Mouse (Mus musculus) layer of hippocampus, adult 9-11 months (tissue): ENCODE measurements around the gene Cx3cr1.

Experiments used
- DNase-seq: peaks from one replicate; pipeline ENCODE4 v3.0.0; 2022

The Cx3cr1 gene

DNA sequence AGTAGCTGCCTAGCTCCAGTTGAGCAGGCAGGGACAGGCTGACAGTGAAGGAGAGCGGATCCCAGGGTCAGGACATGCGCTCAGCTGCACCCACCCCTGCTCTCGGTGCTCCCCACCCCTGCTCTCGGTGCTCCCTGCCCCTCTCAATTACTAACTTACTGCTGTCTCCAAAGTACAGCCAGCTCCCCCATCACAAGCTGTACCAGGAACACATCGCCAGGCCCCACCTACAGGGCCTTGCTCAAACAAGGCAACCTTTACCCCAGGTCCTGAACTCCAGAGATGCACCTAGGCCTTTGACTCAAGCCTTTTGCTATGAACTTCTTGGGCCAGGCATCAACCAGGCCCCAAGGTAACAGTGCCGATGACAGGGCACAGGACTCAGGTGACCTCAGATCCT is 136.0 kb downstream of the Cx3cr1 start:
- DNase-seq: no peak

DNA sequence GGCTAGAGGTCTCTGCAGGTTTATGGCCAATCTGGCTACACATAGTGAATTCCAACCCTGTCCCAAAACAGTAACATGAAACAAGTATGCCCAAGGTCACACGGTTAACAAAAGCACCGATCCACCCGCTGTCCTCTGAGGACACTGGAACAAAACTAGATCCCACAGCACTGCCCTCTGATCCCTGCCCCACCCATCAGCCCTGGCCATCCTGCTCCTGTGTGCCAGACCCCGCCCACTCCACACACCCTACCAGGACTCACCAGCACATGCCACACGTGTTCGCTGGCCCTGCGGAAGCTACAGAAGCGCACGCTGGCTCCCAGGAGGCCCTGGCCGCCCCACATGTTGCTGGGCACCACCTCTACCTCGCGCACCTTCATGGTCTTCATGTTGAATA is 137.3 kb downstream of the Cx3cr1 start:
- DNase-seq: no peak

DNA sequence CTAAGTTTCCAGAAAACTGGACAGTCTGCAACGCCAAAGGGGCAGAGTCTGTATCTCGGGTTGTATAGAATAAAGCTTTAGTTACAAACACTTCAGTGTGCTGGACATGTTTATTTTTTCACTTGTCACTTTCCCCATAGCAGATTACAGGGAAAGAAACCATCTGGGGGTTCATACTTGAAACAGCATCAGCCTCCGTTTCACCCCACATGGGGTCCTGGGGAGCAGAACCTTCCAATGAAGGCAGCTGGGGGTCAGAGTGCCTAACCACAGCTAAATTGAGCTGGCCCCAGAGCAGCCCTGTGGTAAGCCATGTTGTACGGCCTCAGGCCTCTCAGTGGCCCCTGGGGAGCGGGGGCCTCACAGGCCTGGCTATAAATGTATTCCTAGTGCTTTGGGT is 143.2 kb downstream of the Cx3cr1 start:
- no peak for DNase-seq

DNA sequence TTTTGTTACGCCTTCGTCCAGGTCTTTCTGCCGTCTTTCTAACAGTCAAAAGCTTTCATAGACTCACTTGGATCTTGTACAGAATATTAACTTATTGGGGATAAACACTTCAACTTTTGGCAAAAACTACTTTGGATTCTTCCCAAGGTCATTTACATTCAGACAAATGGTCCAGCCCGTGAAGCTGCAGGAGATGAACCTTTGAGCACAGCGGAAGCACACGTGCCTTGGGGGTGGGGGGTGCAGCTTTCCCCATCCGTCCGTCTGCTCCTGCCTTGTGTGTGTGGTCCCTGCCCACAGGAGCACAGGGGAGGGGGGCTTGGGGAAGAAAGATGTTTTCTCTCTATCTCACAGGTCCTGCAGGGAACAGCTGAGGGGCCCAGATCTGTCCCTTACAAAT is 143.9 kb downstream of the Cx3cr1 start:
- DNase-seq: no peak

DNA sequence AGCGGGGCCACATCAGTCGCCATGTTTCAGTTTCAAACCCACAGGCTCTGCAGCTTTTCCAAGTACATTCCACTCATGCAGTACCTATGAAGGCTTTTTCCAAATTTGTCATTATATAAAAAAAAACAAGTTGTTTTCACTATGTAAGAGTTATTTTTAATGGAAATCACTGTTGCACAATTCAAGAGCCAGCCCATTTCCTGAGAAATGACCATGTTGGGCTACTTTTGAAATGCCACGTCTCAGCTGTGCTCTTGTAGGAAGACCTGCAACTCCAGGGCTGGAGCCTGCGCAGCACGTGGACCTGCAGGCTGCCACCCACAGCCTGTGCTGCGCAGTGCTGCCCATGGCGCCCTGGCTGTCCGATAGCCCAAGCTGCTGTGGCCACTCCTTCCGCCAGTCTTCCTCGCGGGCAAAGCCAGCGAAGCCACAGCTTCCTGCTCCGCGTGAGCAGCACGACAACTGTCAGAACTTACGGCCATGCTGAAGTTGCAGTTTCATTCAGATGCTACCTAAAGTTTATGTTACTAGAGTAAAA is 144.5 kb downstream of the Cx3cr1 start:
- DNase-seq: peak; percentile 34

DNA sequence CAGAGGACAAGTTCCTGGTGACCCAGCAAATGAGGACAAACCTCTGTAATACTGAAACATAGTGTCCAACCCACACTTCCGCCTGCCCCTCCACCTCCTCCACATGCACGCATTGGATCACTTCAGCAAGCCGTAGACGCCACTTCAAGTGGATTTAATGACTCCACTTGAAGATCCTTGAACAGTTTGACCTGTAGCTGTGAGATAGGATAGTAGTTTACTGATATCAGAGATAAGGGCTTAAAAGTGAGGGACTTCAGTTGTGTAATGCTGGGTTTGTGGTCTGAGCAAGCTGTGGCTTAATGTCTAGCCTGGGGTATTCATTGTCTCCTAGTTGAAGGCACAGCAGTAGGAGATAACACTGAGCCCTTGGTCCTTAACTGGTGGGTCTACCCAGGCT is 146.2 kb downstream of the Cx3cr1 start:
- DNase-seq: no peak

DNA sequence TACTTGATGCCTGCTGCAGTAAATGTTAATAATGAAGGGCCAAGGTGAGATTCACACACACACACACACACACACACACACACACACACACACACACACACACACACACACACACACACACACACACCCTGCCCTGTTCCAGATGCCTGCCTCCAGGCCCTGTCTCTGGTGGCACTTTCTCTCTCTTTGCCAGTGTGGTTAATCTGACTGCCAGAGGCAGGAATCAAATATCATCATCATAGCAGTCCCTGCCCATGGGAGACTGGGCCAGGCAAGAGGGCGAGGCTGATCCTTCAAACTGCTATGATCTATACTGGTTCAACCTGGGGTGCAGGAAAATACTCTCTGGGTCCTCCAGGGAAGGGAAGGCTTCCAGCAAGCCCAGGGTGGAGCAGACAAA is 149.8 kb downstream of the Cx3cr1 start:
- DNase-seq: no peak

DNA sequence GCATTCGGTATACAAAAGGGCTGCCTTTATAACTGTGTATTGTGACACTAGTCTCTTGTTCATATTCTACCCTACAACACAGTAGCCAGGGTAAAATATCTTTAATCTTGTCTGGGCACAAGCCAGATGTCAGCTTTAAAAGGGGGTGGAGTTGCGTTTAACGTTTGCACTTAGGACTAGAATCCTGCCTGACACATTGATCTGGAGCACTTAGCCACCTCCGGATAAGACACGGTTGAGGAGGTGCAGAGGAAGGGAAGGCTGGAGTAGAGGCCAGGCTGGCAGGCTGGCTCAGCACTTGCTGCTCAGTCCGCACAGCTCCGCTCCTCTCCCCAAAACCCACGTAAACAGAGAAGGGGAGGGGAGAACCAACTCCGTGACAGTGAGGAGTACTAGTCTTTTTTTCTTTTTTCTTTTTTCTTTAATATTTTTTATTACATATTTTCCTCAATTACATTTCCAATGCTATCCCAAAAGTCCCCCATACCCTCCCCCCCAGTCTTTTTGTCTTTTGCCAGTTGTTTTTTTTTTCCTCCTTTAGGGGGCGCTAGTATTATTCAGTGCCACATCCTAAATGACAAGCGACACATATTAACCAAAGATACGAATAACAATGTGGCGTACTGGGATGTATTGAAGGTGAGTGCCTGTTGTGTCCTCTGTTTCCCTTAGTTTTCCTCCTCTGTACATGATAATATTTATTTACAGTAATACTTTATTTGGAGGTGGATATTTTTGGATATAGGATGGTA is 156.4 kb downstream of the Cx3cr1 start:
- DNase-seq: no peak

DNA sequence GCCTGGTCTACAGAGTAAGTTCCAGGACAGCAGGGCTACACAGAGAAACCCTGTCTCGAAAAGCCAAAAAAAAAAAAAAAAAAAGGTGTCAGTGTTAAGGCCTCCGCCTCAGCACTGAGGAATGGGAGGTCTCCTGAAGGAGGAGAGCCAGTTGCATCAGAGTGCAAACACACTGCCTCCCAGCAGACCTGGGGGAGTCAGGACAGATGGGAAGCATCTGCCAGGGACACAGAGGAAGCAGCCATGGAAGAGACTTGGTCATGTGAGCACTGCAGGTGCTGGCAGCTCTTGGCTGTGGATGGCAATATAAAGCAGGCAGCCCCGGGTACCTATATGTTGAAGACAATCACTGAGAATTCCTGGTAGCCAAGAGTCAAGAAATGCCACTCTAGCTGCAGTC is 159.7 kb downstream of the Cx3cr1 start:
- DNase-seq: peak; percentile 55

DNA sequence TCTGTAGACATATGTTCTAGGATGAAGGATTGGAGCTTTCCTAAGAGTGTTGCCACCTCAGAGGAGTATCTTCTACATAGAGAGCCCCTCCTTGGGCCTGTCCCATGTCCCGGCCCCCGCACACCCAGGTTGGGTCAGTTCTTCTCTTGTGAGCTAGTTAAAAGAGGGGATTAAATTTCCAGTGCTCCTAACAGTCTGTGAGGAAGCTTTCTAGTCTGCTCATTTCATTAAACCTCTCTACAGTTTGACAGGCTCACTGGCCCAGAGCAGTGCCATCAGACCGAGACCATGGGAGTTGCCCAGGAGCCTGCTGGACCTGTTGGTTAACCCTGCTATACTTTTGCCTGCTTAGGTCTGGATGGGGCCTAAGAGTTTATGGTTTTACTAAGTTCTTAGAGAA is 161.0 kb downstream of the Cx3cr1 start:
- no peak for DNase-seq

DNA sequence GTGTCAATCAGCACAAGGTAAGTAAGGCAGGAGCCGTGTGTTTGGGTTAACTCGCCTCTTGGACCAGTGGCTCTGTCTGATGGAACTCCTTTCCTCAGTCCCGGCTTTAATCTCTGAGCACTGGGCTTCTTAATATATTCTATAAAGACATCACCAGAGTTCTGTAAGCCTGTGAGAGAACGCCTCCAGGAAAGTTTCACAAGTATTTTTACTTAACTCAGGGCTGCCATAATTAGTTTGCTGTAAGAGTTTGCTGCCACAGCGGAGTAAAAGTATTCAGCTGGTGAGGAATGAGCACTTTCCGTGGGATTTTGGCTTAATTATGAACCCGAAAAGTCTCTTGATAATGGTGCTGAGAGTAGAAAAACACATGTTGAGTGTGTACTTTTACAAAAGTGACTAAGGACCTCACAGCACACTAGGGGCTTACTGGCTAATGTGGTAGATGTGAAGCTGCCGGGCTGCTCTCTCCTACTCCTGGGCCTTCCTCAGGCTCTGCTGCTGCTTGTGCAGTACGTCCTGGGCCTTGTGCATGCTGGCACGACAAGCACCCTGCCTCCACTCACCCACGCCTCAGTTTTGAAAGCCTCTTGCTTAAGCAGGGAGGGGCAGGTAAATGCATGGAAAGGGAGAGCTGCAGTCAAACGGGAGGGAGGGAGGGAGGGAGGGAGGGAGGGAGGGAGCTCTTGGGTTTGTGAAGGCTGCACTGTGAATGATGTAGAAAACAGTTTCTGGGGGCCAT is 167.1 kb downstream of the Cx3cr1 start:
- no peak for DNase-seq

DNA sequence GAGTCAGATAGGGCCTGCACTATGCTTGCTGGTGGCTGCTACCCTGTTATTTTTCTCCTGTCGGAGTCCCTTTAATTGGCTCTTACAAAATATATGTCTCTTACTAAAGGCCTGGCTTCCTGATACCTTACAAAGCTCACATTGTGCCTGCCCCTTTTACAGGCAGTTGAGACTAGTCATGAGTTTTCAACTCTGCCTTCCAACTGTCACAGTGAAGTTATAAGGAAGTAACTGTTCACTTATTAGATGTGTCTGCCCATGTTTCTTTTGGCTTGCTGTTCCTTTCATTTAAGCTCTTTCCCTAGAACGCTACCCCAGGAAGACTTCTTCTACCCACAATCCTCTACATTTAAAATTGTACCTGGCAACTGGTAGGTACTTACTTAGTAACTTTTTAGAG is 170.2 kb downstream of the Cx3cr1 start:
- no peak for DNase-seq

DNA sequence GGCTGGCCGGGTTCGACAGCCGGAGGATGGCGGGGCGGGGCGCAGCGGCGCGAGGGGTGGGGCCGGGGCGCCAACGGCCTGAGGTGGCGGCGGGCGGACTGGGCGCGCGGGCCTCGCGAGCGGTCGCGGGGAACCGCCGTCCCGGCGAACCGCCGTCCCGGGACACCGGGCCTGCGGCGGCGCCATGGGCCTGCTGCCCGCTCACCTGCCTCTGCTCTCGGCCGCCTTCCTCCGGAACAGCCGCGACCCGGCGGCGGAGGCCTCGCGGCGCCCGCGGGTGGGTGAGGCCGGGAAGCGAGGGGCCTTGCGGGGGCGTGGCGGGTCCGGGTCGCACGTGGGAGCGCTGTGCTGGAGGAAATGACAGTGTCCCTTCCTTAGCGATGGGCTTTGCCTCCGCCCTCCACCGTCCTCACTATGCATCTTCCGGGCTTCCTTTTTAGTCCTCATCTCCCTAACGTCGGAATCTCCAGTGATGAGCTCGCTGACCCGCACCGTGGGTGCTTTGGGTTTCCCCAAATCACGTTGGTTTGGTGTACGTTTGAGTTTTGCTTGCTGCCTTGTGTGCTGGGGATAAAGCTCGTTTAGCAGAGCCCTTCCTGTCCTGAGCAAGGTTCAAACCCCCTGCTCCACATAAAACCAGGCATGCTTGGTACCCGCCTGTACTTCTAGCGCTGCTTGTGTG is 174.5 kb downstream of the Cx3cr1 start:
- DNase-seq: peak; percentile 10

DNA sequence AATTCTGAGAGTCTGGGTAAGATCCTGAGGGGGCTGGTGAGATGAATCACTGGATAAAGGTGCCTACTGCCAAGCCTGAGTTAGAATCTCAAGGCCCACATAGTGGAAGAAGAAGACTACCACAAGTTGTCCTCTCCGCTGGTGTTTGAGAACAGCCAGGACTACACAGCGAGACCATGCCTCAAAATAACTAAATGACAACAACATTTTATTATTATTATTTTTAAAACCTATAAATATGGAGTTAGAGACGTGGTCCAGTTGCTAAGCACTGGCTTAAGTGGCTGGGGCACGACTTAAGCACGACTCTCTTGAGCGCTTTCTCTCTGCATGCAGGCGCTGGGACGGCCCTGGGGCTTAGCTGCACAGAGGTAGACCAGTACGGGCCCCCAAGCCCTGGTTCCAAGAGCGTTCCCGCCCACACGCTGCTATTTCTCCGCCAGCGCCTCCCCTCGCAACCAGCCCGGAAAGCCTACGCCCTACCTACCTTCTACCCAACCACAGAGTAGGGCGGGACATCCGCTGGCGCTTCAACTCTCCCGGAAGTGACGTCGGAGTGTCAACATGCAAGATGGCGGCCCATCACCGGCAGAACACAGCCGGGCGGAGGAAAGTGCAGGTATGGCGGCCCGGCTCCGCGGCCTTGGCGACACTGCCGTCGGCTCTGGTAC is 175.2 kb downstream of the Cx3cr1 start, which contains the start of gene Wdr48:
Gene Wdr48 (plus strand): TSS at position 540 of the 671 bp plus-strand sequence.
- peak; percentile 98 for DNase-seq

DNA sequence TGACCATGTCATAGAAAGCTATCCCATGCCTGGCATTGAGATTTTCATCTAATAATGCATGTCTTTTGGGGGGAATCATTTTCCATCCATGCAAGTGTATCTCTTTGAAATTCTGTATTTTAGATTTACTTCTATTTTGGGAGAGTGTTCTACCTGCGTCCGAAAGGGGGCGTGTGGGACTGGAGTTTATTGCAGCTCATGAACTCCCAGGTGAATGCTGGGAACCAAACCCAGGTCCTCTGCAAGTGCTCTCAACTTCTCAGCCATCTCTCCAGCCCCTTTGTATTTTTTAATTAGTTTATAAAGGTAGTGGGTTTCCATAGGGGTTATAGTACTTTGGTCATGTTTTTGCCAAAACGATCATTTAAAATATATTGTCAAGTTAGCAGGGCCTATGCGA is 175.8 kb downstream of the Cx3cr1 start:
- no peak for DNase-seq

DNA sequence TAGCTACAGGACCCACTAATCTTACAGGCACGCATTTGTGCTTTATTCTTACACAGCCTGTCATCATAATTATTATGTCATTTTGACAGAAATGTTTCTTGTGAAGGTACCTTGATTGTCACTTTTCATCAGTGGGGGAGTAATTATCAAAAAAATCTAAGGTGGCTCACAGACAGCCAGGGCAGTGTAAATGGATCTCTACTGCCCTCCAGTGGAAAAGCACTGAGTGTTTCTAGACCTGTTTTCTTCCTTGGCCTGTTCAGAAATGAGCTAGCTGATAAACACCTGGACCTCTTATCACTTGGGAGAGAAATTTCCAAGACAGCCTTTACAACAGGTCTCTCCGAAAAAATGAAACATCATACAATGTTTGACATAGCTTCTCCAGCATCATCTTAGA is 179.0 kb downstream of the Cx3cr1 start:
- DNase-seq: peak; percentile 32

DNA sequence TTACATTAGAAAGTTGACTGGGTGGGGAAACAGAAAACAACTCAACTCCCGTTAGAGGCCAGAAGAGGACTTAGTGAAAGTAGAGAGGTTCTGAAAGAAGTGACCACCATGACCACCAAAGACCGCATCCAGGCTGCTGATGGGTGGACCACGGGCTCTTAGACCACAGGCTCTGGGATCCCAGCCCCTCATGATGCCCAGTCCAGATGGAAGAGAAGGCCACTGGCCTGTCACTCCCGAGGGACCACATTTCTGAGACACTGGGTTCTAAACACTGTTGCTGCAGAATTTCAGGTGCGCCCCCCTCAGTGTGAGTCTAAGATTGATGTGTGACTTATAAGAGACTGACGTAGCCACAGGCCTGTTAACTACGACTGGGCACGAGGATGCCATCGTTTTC is 180.2 kb downstream of the Cx3cr1 start:
- DNase-seq: no peak

DNA sequence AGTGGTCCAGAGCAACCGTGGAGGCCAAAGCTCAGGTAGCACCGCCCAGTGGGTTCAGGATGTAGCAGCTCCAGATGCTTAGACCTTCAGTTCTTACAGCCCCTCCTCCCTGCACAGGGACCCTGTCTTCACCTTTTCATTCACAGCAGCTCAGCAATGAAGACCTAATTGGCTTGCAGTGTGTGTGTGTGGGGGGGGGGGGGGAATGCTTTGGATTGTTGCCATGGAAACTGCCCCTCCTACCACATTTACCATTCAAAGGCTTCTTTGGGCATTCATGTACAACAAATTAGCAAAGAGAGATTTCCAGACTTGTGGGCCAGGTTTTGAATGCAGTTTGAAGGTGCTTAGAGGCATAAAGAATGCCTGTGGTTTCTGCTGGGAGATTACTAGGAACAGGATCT is 180.8 kb downstream of the Cx3cr1 start:
- no peak for DNase-seq

DNA sequence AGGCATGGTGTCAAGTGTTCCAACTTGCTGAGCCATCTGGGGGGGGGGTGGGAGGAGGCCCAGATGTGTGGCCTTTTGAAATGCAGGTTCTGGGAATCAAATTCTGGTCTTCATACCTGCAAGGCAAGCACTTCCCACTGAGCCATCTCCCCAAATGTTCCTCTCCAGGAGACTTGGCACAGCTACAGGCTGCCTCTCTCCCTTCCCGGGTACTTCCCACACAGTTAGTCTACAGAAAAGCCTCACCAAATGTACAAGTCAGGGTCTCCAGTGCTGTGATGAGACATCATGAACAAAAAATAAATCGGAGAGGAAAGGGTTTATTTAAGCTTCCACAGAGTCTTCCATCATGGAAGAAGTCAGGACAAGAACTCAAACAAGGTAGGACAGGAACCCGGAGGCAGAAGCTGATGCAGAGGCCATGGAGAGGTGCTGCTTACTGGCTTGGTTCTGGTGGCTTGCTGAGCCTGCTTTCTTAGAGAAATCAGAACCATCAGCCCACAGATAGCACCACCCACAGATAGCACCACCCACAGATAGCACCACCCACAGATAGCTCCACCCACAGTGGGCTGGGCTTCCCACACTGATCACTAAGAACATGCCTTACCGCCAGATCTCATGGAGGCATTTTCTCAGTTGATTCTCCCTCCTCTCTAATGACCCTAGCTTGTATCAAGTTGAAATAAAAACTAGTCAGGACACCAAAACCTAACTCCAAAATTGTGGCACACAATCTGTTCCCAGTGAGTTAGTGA is 182.4 kb downstream of the Cx3cr1 start:
- DNase-seq: no peak

DNA sequence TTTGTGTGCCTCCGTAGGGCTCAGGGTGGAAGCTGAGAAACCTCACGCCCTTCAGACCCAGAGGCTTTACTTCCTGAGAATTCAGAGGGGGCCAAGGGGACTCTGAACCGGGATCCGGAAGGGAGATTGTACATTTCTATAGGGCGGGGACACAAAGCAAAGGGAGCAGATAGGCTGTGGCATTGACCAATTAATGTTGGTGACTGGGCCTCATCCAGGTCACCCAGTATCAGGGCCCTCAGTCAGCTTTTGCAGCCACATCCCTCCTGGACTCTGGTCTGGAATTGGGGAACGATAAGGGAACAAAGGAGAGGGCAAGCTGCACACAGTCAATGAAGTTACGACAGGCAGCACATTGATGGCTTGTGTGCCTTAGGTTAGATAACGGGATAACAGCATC is 215.5 kb downstream of the Cx3cr1 start:
- no peak for DNase-seq

DNA sequence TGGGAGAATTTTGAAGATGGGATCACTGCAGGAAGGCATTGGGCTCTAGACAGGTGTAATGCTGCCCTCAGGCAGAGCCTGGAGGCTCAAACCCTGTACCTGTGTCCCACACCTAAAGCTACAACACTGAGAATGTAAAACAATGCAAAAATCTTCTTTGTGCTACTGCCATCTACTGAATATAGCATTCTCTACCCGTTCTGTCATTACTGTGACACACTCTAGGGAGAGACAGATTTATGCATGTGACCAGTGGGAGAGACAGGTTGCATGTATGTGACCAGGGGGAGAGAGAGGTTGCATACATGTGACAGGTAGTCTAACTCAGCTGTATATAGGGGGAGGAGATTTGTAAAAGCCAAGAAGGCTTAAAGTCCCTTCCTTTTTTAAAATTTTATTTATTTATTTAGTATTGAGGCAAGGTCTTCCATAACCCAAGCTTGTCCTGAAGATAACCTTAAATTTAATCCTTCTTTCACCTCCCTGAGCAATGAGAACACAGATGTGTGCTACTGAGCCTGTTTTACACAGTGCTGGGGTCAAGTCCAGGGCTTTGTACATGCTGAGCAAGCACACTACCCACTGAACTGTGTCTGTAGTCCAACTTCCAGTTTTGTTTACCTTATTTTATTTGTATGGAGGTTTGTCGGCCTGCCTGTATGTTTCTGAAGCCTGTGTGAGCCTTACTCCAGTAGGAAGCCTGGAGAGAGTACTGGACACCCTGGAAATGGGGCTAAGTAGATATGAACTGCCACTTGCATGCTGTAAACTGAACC is 216.4 kb downstream of the Cx3cr1 start:
- DNase-seq: no peak
